Mouse (Mus musculus) lung, postnatal 36 days (tissue): Measurements from ENCODE around the gene Slx4.
"Not testable (repeated sequence)": the region's sequence is repeated elsewhere in the genome, so short reads cannot be mapped to it uniquely, and the experiment has no call there.

Experiments used
- DNase-seq: peaks from one replicate; pipeline ENCODE4 v3.0.0; 2022; ENCODE audit warnings: mixed read lengths

The Slx4 gene

GRCm38 (mm10) chr16:4003489-4004398, at the start of gene Slx4:
Slx4 (minus strand) TSS chr16:4003770.
- DNase-seq: peak; percentile 96

DNA sequence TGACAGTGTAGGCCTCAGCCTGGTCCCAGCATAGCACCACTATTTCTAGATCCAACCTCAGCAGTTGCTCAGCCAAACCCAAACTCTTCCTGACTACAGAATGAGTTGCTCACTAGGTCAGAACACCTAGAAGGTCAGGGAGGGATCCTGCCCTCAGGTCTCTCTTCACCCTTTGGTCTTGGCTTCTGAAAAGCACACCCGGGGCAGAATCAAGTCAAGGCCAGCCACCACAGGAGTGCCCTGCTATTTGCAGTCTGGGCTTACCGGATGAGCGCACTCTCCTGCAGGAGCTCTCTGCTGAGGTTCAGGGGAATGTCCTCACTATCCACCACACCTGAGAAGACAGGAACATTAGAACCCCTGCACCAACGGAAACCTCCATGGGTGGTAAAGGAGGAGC, 49.0 kb upstream of the Slx4 start:
- DNase-seq: no peak

DNA sequence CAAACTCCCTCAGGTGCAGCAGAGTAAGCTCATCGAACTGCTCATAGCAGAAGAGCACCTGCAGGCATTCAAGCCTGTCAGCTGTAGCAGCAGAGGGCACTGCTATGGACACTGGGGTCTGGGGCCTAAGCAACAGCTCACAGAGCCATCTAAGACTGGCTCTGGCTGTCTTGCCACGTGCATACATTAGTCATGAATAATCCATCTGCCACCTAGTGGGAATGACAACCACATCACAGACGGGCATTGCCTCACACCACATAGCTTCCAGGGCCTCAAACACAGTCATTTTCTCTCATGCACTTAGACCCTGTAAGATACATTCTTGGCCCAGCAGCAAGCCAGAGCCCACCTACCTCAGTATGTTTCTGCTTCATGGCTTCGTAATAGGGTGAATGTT, 42.0 kb upstream of the Slx4 start:
- DNase-seq: no peak

- no peak for DNase-seq
Observed at GRCm38 (mm10) chr16:4044093-4044492, 40.5 kb upstream of the Slx4 start.

GRCm38 (mm10) chr16:4041646-4042045, 38.1 kb upstream of the Slx4 start:
- DNase-seq: no peak

DNA sequence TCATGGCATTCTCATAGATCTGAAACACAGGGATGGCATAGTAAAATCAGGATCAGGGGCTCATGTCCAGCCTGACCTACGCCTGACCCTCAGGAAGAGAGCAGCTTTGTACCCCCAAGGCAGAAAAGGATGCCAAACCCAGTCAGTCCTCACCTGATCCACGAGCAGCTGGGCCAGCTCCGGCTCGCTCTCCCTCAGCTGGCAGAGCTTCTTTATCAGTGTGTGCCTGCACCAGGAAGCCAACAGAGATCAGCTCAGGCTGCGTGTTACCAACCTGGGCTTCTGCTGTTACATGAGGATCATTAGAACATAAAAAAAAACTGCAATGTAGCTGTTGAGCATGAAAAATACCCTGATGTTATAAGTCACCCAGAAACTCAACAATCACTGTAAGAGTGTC, 36.6 kb upstream of the Slx4 start:
- no peak for DNase-seq

DNA sequence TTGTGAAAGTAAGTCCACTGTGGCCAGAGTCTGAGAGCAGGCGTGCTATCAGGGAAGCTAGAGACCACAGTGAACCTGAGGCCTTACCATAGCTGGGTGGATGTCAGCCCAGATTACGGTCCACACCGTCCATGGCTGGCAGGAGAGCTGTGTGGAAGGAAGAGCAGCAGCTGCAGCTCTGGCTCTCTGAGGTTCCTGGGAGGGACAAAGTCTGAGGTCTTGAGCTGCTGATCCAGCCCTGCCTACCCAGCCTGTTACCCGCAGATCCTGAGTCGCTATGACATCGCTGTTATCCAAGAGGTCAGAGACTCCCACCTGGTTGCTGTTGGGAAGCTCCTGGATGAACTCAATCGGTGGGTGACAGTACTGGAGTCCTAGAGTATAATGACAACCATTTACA, 34.1 kb upstream of the Slx4 start:
- DNase-seq: no peak

GRCm38 (mm10) chr16:4036807-4037206, 33.2 kb upstream of the Slx4 start, which contains the start of gene Dnase1:
Dnase1 (plus strand) TSS chr16:4036942.
- no peak for DNase-seq

DNA sequence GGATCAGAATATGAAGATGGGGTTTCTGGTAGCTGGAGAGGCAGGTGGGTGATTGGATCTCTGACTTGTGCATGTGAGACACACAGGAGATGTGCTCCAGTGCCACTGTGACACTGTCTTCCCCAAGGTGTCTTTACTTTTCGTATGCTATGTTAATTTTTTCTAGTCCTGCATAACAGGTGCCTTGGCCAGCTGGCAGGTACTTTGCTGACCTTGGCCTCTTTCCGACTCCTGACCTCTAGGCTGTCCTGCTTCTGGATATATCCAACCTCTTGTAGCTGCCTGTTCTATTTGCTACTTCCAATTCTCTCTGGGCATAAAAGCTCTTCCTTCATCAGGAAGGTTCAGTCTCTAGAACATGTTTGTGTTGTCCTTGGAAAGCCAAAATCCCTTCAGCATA, 32.0 kb upstream of the Slx4 start:
- DNase-seq: no peak

DNA sequence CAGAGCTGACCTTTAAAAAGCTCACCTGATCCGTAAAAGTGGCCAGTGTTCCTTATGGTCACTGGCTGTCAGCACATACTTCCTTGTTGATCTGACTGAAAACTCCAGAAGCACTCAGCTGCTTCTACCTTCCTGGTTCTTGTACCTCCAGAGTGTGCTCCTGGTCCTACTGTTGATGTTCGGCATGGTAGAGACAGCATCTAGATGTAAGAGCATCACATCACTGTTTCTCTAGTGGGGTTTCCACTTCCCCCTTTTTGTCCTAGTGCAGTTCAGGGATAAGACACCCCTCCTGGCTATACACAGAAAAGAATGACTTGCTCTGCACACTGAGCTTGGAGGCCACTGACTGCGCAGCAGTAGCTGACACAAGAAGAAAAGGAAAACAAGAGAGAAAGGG, 30.9 kb upstream of the Slx4 start:
- DNase-seq: no peak

GRCm38 (mm10) chr16:4033971-4034370, 30.4 kb upstream of the Slx4 start:
- DNase-seq: no peak

DNA sequence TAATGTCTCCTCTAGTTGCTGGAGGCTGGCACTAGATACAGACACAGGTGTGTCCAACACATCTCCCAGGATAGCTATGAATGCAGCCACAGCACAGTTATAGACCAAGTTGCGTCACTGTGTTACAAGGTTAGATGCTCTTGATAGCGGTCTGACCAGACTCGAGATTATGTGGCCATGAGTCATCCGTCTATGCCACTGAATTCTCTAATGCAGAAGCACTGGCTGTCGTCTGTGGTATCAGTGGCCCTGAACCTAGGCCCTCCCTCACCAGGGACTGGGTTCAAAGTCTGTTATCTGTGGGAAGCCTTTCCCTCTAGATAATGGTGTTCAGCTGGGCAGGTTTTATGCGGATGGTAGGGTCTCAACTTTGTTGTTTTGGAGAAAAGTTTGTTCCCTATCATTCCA, 28.8 kb upstream of the Slx4 start:
- no peak for DNase-seq

- no peak for DNase-seq
Observed at GRCm38 (mm10) chr16:4031441-4032274, 28.1 kb upstream of the Slx4 start.

GRCm38 (mm10) chr16:4030501-4030900, 26.9 kb upstream of the Slx4 start:
- DNase-seq: no peak

- no peak for DNase-seq
Observed at GRCm38 (mm10) chr16:4029371-4029841, 25.8 kb upstream of the Slx4 start.

DNA sequence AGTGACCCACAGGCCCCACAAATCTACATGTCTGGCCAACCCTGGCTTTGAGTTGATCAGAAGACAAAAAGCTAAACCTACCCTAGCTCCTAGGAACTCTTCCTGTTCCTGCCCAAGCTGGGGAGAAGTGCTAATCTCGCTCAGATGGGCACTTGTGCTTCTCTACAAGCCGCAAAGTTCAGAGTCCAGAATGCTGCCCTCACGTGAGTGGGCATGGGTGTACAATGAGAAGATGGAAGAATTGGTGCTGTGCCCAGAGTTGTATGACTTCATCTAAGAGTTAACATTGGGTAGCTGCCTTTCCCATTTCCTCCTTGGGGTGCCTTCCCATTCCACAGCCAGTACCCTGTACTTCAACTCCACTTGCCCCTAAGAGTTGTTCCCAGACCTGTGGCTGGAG, 23.6 kb upstream of the Slx4 start:
- no peak for DNase-seq

DNA sequence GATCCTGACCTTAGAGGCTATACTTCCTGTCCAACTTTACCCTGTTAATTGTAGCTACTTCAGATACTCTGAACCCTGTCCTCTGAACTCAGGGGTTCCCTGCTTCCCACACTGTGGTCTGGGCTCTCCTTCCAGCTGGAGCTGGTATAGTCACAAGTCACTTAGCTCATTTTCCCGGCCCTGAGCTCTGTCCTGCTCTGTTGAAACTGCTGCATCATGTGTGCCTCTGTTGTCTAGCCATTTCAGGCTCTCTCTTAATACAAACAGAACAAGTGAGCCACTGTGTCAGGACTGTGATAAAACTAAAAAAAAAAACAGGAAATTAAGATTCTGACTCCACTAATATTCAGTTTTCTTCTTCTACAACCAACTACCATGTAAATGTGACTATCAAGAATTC, 23.1 kb upstream of the Slx4 start:
- no peak for DNase-seq

GRCm38 (mm10) chr16:4022719-4023118, 19.1 kb upstream of the Slx4 start:
- no peak for DNase-seq

DNA sequence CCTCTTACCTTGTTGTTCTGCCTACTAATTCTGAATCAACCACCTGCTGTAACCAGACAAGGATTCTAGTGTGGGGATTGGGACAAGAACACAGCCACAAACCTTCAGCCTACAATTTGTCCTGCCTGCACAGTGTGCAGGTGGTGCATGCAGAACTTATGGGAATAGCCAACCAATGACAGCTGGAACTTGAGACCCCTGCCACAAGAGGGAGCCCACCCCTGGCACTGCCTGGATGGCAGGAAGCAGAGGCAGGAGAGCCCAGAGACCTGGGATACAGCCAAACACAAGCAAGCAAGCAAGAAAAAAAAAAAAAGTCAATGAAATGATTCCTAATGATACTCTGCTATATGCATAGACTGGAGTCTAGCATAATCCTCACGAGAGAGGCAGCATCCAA, 17.7 kb upstream of the Slx4 start:
- no peak for DNase-seq

- not testable (repeated sequence) for DNase-seq
Observed at GRCm38 (mm10) chr16:4017466-4017865, 13.9 kb upstream of the Slx4 start.

GRCm38 (mm10) chr16:4016786-4017185, 13.2 kb upstream of the Slx4 start:
- DNase-seq: not testable (repeated sequence)

DNA sequence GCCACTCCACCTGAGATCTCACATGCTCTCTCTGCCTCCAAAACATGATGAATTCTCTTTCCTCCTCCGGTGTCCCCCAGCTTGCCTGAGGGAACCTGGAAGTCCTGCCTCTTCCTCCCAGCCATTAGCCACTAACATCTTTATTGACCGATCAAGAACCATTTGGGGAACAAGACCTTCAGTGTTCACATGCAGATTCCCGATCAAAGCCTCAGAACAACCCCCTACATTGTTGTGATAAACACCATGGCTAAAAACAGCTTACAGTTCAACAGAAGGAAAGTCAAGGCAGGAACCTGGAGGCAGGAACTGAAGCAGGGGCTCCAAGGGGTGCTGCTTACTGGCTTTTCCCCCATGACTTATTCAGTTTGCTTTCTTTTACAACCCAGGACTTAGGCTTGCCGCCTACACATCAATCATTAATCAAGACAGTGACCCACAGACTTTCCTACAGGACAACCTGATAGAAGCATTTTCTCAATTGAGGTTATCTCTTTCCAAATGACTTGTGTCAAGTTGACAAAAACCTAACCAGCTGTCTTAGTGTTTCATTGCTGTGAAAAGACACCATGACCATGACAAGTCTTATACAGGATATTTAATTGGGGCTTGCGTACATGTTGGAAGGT, 10.6 kb upstream of the Slx4 start:
- no peak for DNase-seq

- no peak for DNase-seq
Observed at GRCm38 (mm10) chr16:4012882-4013570, 9.5 kb upstream of the Slx4 start.
